Mouse (Mus musculus): ENCODE results near the gene Cyp46a1.

The Cyp46a1 gene

GRCm38 (mm10) chr12:108355986-108356385, 21.8 kb downstream of the Cyp46a1 start:
- DNase-seq (ENCODE audit: extremely low spot score, low read depth, low spot score), result no peak

GRCm38 (mm10) chr12:108363796-108364195, 29.6 kb downstream of the Cyp46a1 start:
- peak; percentile 81 for DNase-seq (ENCODE audit: extremely low spot score, low read depth, low spot score)

GRCm38 (mm10) chr12:108365340-108365739, 31.2 kb downstream of the Cyp46a1 start:
- no peak for DNase-seq (ENCODE audit: extremely low spot score, low read depth, low spot score)

- no peak for DNase-seq (ENCODE audit: extremely low spot score, low read depth, low spot score)
Observed at GRCm38 (mm10) chr12:108365868-108366267, 31.7 kb downstream of the Cyp46a1 start.

- no peak for DNase-seq (ENCODE audit: extremely low spot score, low read depth, low spot score)
Observed at GRCm38 (mm10) chr12:108367909-108368308, 33.7 kb downstream of the Cyp46a1 start.

- no peak for DNase-seq (ENCODE audit: extremely low spot score, low read depth, low spot score)
Observed at GRCm38 (mm10) chr12:108368921-108369320, 34.7 kb downstream of the Cyp46a1 start.

GRCm38 (mm10) chr12:108370596-108371428, 36.6 kb downstream of the Cyp46a1 start, which contains the start of gene Eml1:
Gene Eml1 (plus strand): TSS chr12:108370957.
- no peak for DNase-seq (ENCODE audit: extremely low spot score, low read depth, low spot score)

- no peak for DNase-seq (ENCODE audit: extremely low spot score, low read depth, low spot score)
Observed at GRCm38 (mm10) chr12:108371429-108371765, 37.2 kb downstream of the Cyp46a1 start.

- no peak for DNase-seq (ENCODE audit: extremely low spot score, low read depth, low spot score)
Observed at GRCm38 (mm10) chr12:108372241-108372640, 38.1 kb downstream of the Cyp46a1 start.

GRCm38 (mm10) chr12:108373611-108374010, 39.4 kb downstream of the Cyp46a1 start:
- no peak for DNase-seq (ENCODE audit: extremely low spot score, low read depth, low spot score)

GRCm38 (mm10) chr12:108374689-108375088, 40.5 kb downstream of the Cyp46a1 start:
- DNase-seq (ENCODE audit: extremely low spot score, low read depth, low spot score), result no peak

- DNase-seq (ENCODE audit: extremely low spot score, low read depth, low spot score), result no peak
Observed at GRCm38 (mm10) chr12:108378379-108379133, 44.4 kb downstream of the Cyp46a1 start.

- no peak for DNase-seq (ENCODE audit: extremely low spot score, low read depth, low spot score)
Observed at GRCm38 (mm10) chr12:108386476-108387232, 52.5 kb downstream of the Cyp46a1 start.

GRCm38 (mm10) chr12:108389718-108390117, 55.5 kb downstream of the Cyp46a1 start:
- no peak for DNase-seq (ENCODE audit: extremely low spot score, low read depth, low spot score)

GRCm38 (mm10) chr12:108392254-108393044, 58.3 kb downstream of the Cyp46a1 start:
- no peak for DNase-seq (ENCODE audit: extremely low spot score, low read depth, low spot score)

GRCm38 (mm10) chr12:108393082-108393481, 58.9 kb downstream of the Cyp46a1 start:
- no peak for DNase-seq (ENCODE audit: extremely low spot score, low read depth, low spot score)

- no peak for DNase-seq (ENCODE audit: extremely low spot score, low read depth, low spot score)
Observed at GRCm38 (mm10) chr12:108393637-108394036, 59.5 kb downstream of the Cyp46a1 start.

GRCm38 (mm10) chr12:108394534-108395284, 60.5 kb downstream of the Cyp46a1 start:
- no peak for DNase-seq (ENCODE audit: extremely low spot score, low read depth, low spot score)

- DNase-seq (ENCODE audit: extremely low spot score, low read depth, low spot score), result no peak
Observed at GRCm38 (mm10) chr12:108395285-108395660, 61.1 kb downstream of the Cyp46a1 start.
